Mouse (Mus musculus) naive thymus-derived CD4-positive, alpha-beta T cell, adult 2 months (primary cell): Measurements from ENCODE around the gene Fam107b.
A peak's percentile ranks its signal among the peaks of the same experiment; 100 is the strongest.

ENCODE experiments used
- DNase-seq: peaks from one replicate; pipeline ENCODE4 v3.0.0-alpha.2; 2011; ENCODE audit warnings: low read depth

Fam107b gene

GRCm38 (mm10) chr2:3712369-3713042 is 142.2 kb downstream of the Fam107b start:
- DNase-seq: no peak

GRCm38 (mm10) chr2:3713212-3713681 is 143.0 kb downstream of the Fam107b start:
- peak; percentile 97 for DNase-seq

- peak; percentile 69 for DNase-seq
Measured at GRCm38 (mm10) chr2:3713682-3714361, 143.5 kb downstream of the Fam107b start.

- no peak for DNase-seq
Measured at GRCm38 (mm10) chr2:3714511-3714910, 144.2 kb downstream of the Fam107b start.

GRCm38 (mm10) chr2:3715424-3715823 is 145.1 kb downstream of the Fam107b start:
- DNase-seq: peak; percentile 64

- peak; percentile 62 for DNase-seq
Measured at GRCm38 (mm10) chr2:3717268-3717667, 147.0 kb downstream of the Fam107b start.

GRCm38 (mm10) chr2:3717847-3718246 is 147.6 kb downstream of the Fam107b start:
- peak; percentile 87 for DNase-seq

- DNase-seq: peak; percentile 31
Measured at GRCm38 (mm10) chr2:3719436-3720121, 149.3 kb downstream of the Fam107b start.

GRCm38 (mm10) chr2:3721107-3721506 is 150.8 kb downstream of the Fam107b start:
- no peak for DNase-seq

- DNase-seq: no peak
Measured at GRCm38 (mm10) chr2:3721974-3722373, 151.7 kb downstream of the Fam107b start.

GRCm38 (mm10) chr2:3723391-3724106 is 153.3 kb downstream of the Fam107b start:
- DNase-seq: peak; percentile 65

- peak; percentile 86 for DNase-seq
Measured at GRCm38 (mm10) chr2:3726501-3727078, 156.3 kb downstream of the Fam107b start.

- DNase-seq: peak; percentile 77
Measured at GRCm38 (mm10) chr2:3727225-3727930, 157.1 kb downstream of the Fam107b start.

GRCm38 (mm10) chr2:3728090-3728489 is 157.8 kb downstream of the Fam107b start:
- no peak for DNase-seq

- DNase-seq: no peak
Measured at GRCm38 (mm10) chr2:3729586-3729985, 159.3 kb downstream of the Fam107b start.

GRCm38 (mm10) chr2:3730744-3731143 is 160.5 kb downstream of the Fam107b start:
- peak; percentile 67 for DNase-seq

- DNase-seq: peak; percentile 72
Measured at GRCm38 (mm10) chr2:3731316-3732015, 161.2 kb downstream of the Fam107b start.

- DNase-seq: peak; percentile 32
Measured at GRCm38 (mm10) chr2:3737917-3738694, 167.8 kb downstream of the Fam107b start.

- DNase-seq: no peak
Measured at GRCm38 (mm10) chr2:3738734-3739133, 168.4 kb downstream of the Fam107b start.
